Mouse (Mus musculus) Muller cell, postnatal 12 days (primary cell): ENCODE results near the gene Btnl6.
"Not testable (repeated sequence)": the region's sequence is repeated elsewhere in the genome, so short reads cannot be mapped to it uniquely, and the experiment has no call there.

Source experiments
- DNase-seq: peaks from one replicate; pipeline ENCODE4 v3.0.0-alpha.2; 2015; ENCODE audit errors: inconsistent ontology term

Btnl6 gene

GRCm38 (mm10) chr17:34497319-34497718 lies 19.8 kb downstream of the Btnl6 start:
- DNase-seq = not testable (repeated sequence)

- DNase-seq = no peak
Measured at GRCm38 (mm10) chr17:34496539-34496938, 20.6 kb downstream of the Btnl6 start.

- not testable (repeated sequence) for DNase-seq
Measured at GRCm38 (mm10) chr17:34495156-34495555, 22.0 kb downstream of the Btnl6 start.

GRCm38 (mm10) chr17:34492796-34493195 lies 24.4 kb downstream of the Btnl6 start:
- no peak for DNase-seq

GRCm38 (mm10) chr17:34477238-34478013 lies 39.7 kb downstream of the Btnl6 start, which contains the start of gene Btnl4:
Gene Btnl4, minus strand, starts transcription at chr17:34477318.
- not testable (repeated sequence) for DNase-seq

- DNase-seq = no peak
Measured at GRCm38 (mm10) chr17:34476427-34476826, 40.7 kb downstream of the Btnl6 start.

GRCm38 (mm10) chr17:34475060-34475459 lies 42.1 kb downstream of the Btnl6 start:
- no peak for DNase-seq

GRCm38 (mm10) chr17:34470491-34470890 lies 46.7 kb downstream of the Btnl6 start:
- DNase-seq = no peak

GRCm38 (mm10) chr17:34465906-34466305 lies 51.2 kb downstream of the Btnl6 start:
- not testable (repeated sequence) for DNase-seq

- DNase-seq = no peak
Measured at GRCm38 (mm10) chr17:34459255-34459654, 57.9 kb downstream of the Btnl6 start.
